Mouse (Mus musculus) neural tube, embryonic 12.5 days (tissue): ENCODE data around the gene Arnt2. TPM values are rescaled to one million over a fixed set of nuclear protein-coding genes. Genes with fewer than 3 reads are reported as not detected.

Source experiments
- ATAC-seq: fragments of 200-750 bp; cut with Nextera tagmentation; 2 replicates; pipeline ENCODE4 v1.8.0; 2017; ENCODE audit warnings: low read depth, mild to moderate bottlenecking, moderate TSS enrichment, moderate library complexity; ENCODE audit not compliant: low FRiP score
- H3K27ac ChIP-seq: fragments of 300-500 bp; sonication (generic); 2 replicates; pipeline ENCODE4 v1.5.1; 2016
- H3K27me3 ChIP-seq: fragments of 300-500 bp; sonication (generic); replicated peaks from 2 replicates; pipeline ENCODE4 v1.6.1; 2016; ENCODE audit warnings: mild to moderate bottlenecking
- H3K36me3 ChIP-seq: fragments of 300-500 bp; sonication (generic); 2 replicates; pipeline ENCODE4 v1.6.1; 2016; ENCODE audit warnings: mild to moderate bottlenecking
- H3K4me1 ChIP-seq: fragments of 300-500 bp; sonication (generic); 2 replicates; pipeline ENCODE4 v1.6.1; 2016
- H3K4me2 ChIP-seq: fragments of 300-500 bp; sonication (generic); replicated peaks from 2 replicates; pipeline ENCODE4 v1.6.1; 2016; ENCODE audit warnings: mild to moderate bottlenecking
- H3K4me3 ChIP-seq: fragments of 300-500 bp; sonication (generic); 2 replicates; pipeline ENCODE4 v1.5.1; 2016
- H3K9ac ChIP-seq: fragments of 300-500 bp; sonication (generic); 2 replicates; pipeline ENCODE4 v1.6.1; 2016; ENCODE audit warnings: mild to moderate bottlenecking
- H3K9me3 ChIP-seq: fragments of 300-500 bp; sonication (generic); 2 replicates; pipeline ENCODE4 v1.6.1; 2016; ENCODE audit warnings: mild to moderate bottlenecking
- WGBS: fragments of 180-500 bp; shearing (Covaris S2); methylation state at CpG from one replicate; pipeline ENCODE4 v1.1.7; 2016; 5-methylcytosine and 5-hydroxymethylcytosine counted together
- polyA plus RNA-seq: library from polyadenylated mRNA; unstranded; fragments of >200 nt; fragmentation: Nextera tagmentation; extraction: Ambion mirVana; gene quantifications from 2 replicates; pipeline ENCODE4 v1.2.1, GENCODE M21; 2016

Gene Arnt2
- polyA plus RNA-seq, 1 experiment from 2014 or later, result 49.8 TPM

- Histone ChIP-seq H3K4me1 (no peaks in the 10 kb centered on the region), H3K27ac (no peak overlapping the region), H3K27me3 (no peaks in the 10 kb centered on the region), H3K9me3 (no peaks in the 10 kb centered on the region), H3K36me3 (peaks cover 49% of the 10 kb centered on the region), H3K4me3 (no peak overlapping the region), H3K4me2 (no peak overlapping the region), H3K9ac (no peak overlapping the region)
- ATAC-seq, result no peak
- 57% methylated on average over 7 of the region's 7 CpGs for WGBS
Measured at GRCm38 (mm10) chr7:84249381-84249780, 160.6 kb downstream of the Arnt2 start.

- no peak overlapping the region for H3K27ac ChIP-seq
- no peak overlapping the region for H3K9ac ChIP-seq
- no peak overlapping the region for H3K4me2 ChIP-seq
- H3K4me1 ChIP-seq, result no peaks in the 10 kb centered on the region
- 58% methylated on average over 3 of the region's 3 CpGs for WGBS
- no peaks in the 10 kb centered on the region for H3K9me3 ChIP-seq
- H3K4me3 ChIP-seq, result no peak overlapping the region
- peaks cover 42% of the 10 kb centered on the region for H3K36me3 ChIP-seq
- H3K27me3 ChIP-seq, result no peaks in the 10 kb centered on the region
- ATAC-seq, result no peak
Measured at GRCm38 (mm10) chr7:84247960-84248665, 161.9 kb downstream of the Arnt2 start.

- WGBS, result 94% methylated on average over 5 of the region's 5 CpGs
- no peak overlapping the region for H3K27ac ChIP-seq
- no peaks in the 10 kb centered on the region for H3K9me3 ChIP-seq
- no peak overlapping the region for H3K9ac ChIP-seq
- no peaks in the 10 kb centered on the region for H3K27me3 ChIP-seq
- no peak for ATAC-seq
- peaks cover 31% of the 10 kb centered on the region for H3K36me3 ChIP-seq
- H3K4me1 ChIP-seq, result no peaks in the 10 kb centered on the region
- H3K4me2 ChIP-seq, result no peak overlapping the region
- H3K4me3 ChIP-seq, result no peak overlapping the region
Measured at GRCm38 (mm10) chr7:84246878-84247277, 163.1 kb downstream of the Arnt2 start.

- no peaks in the 10 kb centered on the region for H3K27me3 ChIP-seq
- no peaks in the 10 kb centered on the region for H3K9me3 ChIP-seq
- WGBS, result 85% methylated on average over 2 of the region's 2 CpGs
- H3K36me3 ChIP-seq, result peaks cover 24% of the 10 kb centered on the region
- no peak overlapping the region for H3K9ac ChIP-seq
- ATAC-seq, result no peak
- no peak overlapping the region for H3K4me2 ChIP-seq
- no peaks in the 10 kb centered on the region for H3K4me1 ChIP-seq
- H3K27ac ChIP-seq, result no peak overlapping the region
- no peak overlapping the region for H3K4me3 ChIP-seq
Measured at GRCm38 (mm10) chr7:84246093-84246492, 163.9 kb downstream of the Arnt2 start.

GRCm38 (mm10) chr7:84240406-84240805, 169.6 kb downstream of the Arnt2 start:
- H3K27me3 ChIP-seq, result no peaks in the 10 kb centered on the region
- H3K9me3 ChIP-seq, result no peaks in the 10 kb centered on the region
- no peak for ATAC-seq
- H3K36me3 ChIP-seq, result no peaks in the 10 kb centered on the region
- no peak overlapping the region for H3K4me3 ChIP-seq
- H3K27ac ChIP-seq, result no peak overlapping the region
- H3K9ac ChIP-seq, result no peak overlapping the region
- 72% methylated on average over 3 of the region's 3 CpGs for WGBS
- 0 out of 2 replicates have a peak, but pooled peaks cover 4% of the 10 kb centered on the region for H3K4me1 ChIP-seq
- H3K4me2 ChIP-seq, result no peak overlapping the region

GRCm38 (mm10) chr7:84237655-84238054, 172.3 kb downstream of the Arnt2 start:
- 57% methylated on average over 4 of the region's 4 CpGs for WGBS
- H3K27me3 ChIP-seq, result no peaks in the 10 kb centered on the region

GRCm38 (mm10) chr7:84231396-84231795, 178.6 kb downstream of the Arnt2 start:
- no peaks in the 10 kb centered on the region for H3K4me1 ChIP-seq
- no peak overlapping the region for H3K4me3 ChIP-seq
- H3K27ac ChIP-seq, result no peak overlapping the region
- WGBS, result 77% methylated on average over 4 of the region's 4 CpGs
- ATAC-seq, result no peak
- H3K36me3 ChIP-seq, result no peaks in the 10 kb centered on the region
- no peaks in the 10 kb centered on the region for H3K27me3 ChIP-seq
- H3K9me3 ChIP-seq, result no peaks in the 10 kb centered on the region
- no peak overlapping the region for H3K4me2 ChIP-seq
- no peak overlapping the region for H3K9ac ChIP-seq

More at GRCm38 (mm10) chr7:84237655-84238054, 172.3 kb downstream of the Arnt2 start:
- Histone ChIP-seq H3K4me3 (no peak overlapping the region), H3K9ac (no peak overlapping the region), H3K9me3 (no peaks in the 10 kb centered on the region), H3K36me3 (no peaks in the 10 kb centered on the region), H3K4me1 (0 out of 2 replicates have a peak, but pooled peaks cover 4% of the 10 kb centered on the region), H3K27ac (no peak overlapping the region), H3K4me2 (no peak overlapping the region)
- ATAC-seq, result no peak

- no peaks in the 10 kb centered on the region for H3K9me3 ChIP-seq
- ATAC-seq, result no peak
- H3K4me2 ChIP-seq, result no peak overlapping the region
- H3K27me3 ChIP-seq, result no peaks in the 10 kb centered on the region
- no peaks in the 10 kb centered on the region for H3K4me1 ChIP-seq
- H3K27ac ChIP-seq, result no peak overlapping the region
- whole genome bisulfite sequencing, result 80% methylated on average over 1 of the region's 1 CpGs
- H3K9ac ChIP-seq, result no peak overlapping the region
- no peaks in the 10 kb centered on the region for H3K36me3 ChIP-seq
- no peak overlapping the region for H3K4me3 ChIP-seq
Measured at GRCm38 (mm10) chr7:84227652-84228051, 182.3 kb downstream of the Arnt2 start.

GRCm38 (mm10) chr7:84226909-84227308, 183.1 kb downstream of the Arnt2 start:
- WGBS, result 88% methylated on average over 3 of the region's 3 CpGs
- ATAC-seq, result no peak

GRCm38 (mm10) chr7:84212112-84212511, 197.9 kb downstream of the Arnt2 start:
- peaks cover 8% of the 10 kb centered on the region; the same call in 1 of the 2 replicates for H3K4me1 ChIP-seq
- no peak overlapping the region for H3K4me2 ChIP-seq
- ATAC-seq, result no peak
- H3K27me3 ChIP-seq, result no peaks in the 10 kb centered on the region
- 66% methylated on average over 1 of the region's 1 CpGs for WGBS
- H3K9ac ChIP-seq, result no peak overlapping the region
- H3K9me3 ChIP-seq, result no peaks in the 10 kb centered on the region
- no peak overlapping the region for H3K27ac ChIP-seq
- no peak overlapping the region for H3K4me3 ChIP-seq
- no peaks in the 10 kb centered on the region for H3K36me3 ChIP-seq

More at GRCm38 (mm10) chr7:84226909-84227308, 183.1 kb downstream of the Arnt2 start:
- Histone ChIP-seq H3K4me2 (no peak overlapping the region), H3K9me3 (no peaks in the 10 kb centered on the region), H3K9ac (no peak overlapping the region), H3K27me3 (no peaks in the 10 kb centered on the region), H3K27ac (no peak overlapping the region), H3K36me3 (no peaks in the 10 kb centered on the region), H3K4me3 (no peak overlapping the region), H3K4me1 (no peaks in the 10 kb centered on the region)

- Histone ChIP-seq H3K27me3 (no peaks in the 10 kb centered on the region), H3K9ac (no peak overlapping the region), H3K4me2 (no peak overlapping the region), H3K4me1 (peaks cover 8% of the 10 kb centered on the region; the same call in 1 of the 2 replicates), H3K9me3 (no peaks in the 10 kb centered on the region), H3K36me3 (no peaks in the 10 kb centered on the region), H3K4me3 (no peak overlapping the region), H3K27ac (no peak overlapping the region)
- ATAC-seq, result peak; percentile 58; the same call in 1 of the 2 replicates
- WGBS, result 34% methylated on average over 10 of the region's 10 CpGs
Measured at GRCm38 (mm10) chr7:84210585-84211291, 199.2 kb downstream of the Arnt2 start.

- 83% methylated on average over 3 of the region's 3 CpGs for WGBS
- H3K9ac ChIP-seq, result no peak overlapping the region
- no peaks in the 10 kb centered on the region for H3K27me3 ChIP-seq
- no peaks in the 10 kb centered on the region for H3K9me3 ChIP-seq
- no peaks in the 10 kb centered on the region for H3K4me1 ChIP-seq
- H3K27ac ChIP-seq, result no peak overlapping the region
- no peak overlapping the region for H3K4me3 ChIP-seq
- no peaks in the 10 kb centered on the region for H3K36me3 ChIP-seq
- H3K4me2 ChIP-seq, result no peak overlapping the region
- ATAC-seq, result no peak
Measured at GRCm38 (mm10) chr7:84203981-84204380, 206.0 kb downstream of the Arnt2 start.
